In the genomic region with DNA sequence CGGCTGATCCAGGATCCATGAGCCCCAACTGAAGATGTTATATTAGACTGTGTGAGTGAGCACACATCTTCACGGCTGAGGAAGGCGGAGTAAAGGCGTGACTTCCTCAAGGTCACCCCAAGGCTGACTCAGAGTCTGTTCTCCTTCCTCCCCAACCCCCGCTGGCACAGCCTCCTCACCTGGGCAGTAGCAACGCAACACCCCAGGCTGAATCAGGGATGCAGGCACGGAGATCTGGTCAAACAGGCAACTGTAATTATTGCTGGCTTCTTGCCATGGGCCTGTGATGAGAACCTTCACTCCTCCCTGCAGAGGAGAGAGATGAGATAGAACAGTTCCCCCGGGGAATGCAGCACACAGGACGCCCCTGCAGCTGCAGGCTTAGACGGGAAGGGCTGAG, we compare ENCODE assay signal across 11 mouse cellular contexts. TPM values are rescaled to one million over a fixed set of nuclear protein-coding genes. Genes with fewer than 3 reads are reported as not detected.
DNase-seq lines count a peak whose midpoint lies in the region; ATAC-seq and TF ChIP-seq lines count a peak whose summit lies in the region.
"Had no signal": no experiment of that assay in that cellular context is flagged by ENCODE, and none has a peak within 500 bp of the region (broad histone marks: within the 10 kb centered on the region; RNA-seq: fewer than 3 reads in every experiment).

No protein-coding gene starts in this region.

- H3K9me3 ChIP-seq in midbrain, embryonic 10.5 days (replicated peaks), result 0 out of 2 replicates have a peak, but pooled peaks cover under 1% of the 10 kb centered on the region
- H3K9me3 ChIP-seq in midbrain, embryonic 11.5 days (ENCODE audit: control insufficient read depth, low read length), result no peaks in the 10 kb centered on the region
- H3K9me3 ChIP-seq in heart, postnatal 0 days (replicated peaks; ENCODE audit: control insufficient read depth, low read length), result no peaks in the 10 kb centered on the region
- no peaks in the 10 kb centered on the region for H3K9me3 ChIP-seq in neural tube, embryonic 14.5 days (ENCODE audit: control insufficient read depth, low read length)

- DNase-seq in cerebellum, adult 11-12 months, result peak; percentile 79
- no peak for DNase-seq in cerebellum, postnatal 4 days (ENCODE audit: low spot score in 2 of 2)
- DNase-seq in midbrain, embryonic 10.5 days (ENCODE audit: low spot score), result no peak
- no peak for DNase-seq in midbrain, embryonic 11.5 days (ENCODE audit: low spot score, missing footprints)
- DNase-seq in heart, postnatal 0 days (ENCODE audit: low spot score), result peak; percentile 50
- DNase-seq in urinary bladder, postnatal 25 days (ENCODE audit: low spot score), result no peak
- no peak for DNase-seq in gastrocnemius, adult 18-20 months (ENCODE audit: low spot score)

- no peak for TF ChIP-seq CTCF in heart, postnatal 0 days (IDR thresholded peaks at IDR 0.05; ENCODE audit: low read depth)

- H3K27me3 ChIP-seq in midbrain, embryonic 10.5 days (ENCODE audit: low read depth, poor library complexity, severe bottlenecking), result peaks cover 65% of the 10 kb centered on the region
- no peaks in the 10 kb centered on the region for H3K27me3 ChIP-seq in midbrain, embryonic 11.5 days (ENCODE audit: control insufficient read depth, insufficient read depth, low read length)
- H3K27me3 ChIP-seq in heart, postnatal 0 days (ENCODE audit: control insufficient read depth, insufficient read depth, low read length), result peaks cover 6% of the 10 kb centered on the region
- no peaks in the 10 kb centered on the region for H3K27me3 ChIP-seq in neural tube, embryonic 14.5 days (ENCODE audit: control insufficient read depth, insufficient read depth, low read length)

- H3K4me3 ChIP-seq in midbrain, embryonic 10.5 days, result no peak overlapping the region
- H3K4me3 ChIP-seq in midbrain, embryonic 11.5 days (ENCODE audit: low read depth, low read length), result no peak overlapping the region
- H3K4me3 ChIP-seq in heart, postnatal 0 days (ENCODE audit: low read depth, low read length), result no peak overlapping the region
- H3K4me3 ChIP-seq in neural tube, embryonic 14.5 days (ENCODE audit: low read depth, low read length), result no peak overlapping the region

- 40% methylated on average over 10 of the region's 10 CpGs for WGBS in midbrain, embryonic 10.5 days
- 40% methylated on average over 10 of the region's 10 CpGs for WGBS in midbrain, embryonic 11.5 days
- 8% methylated on average over 10 of the region's 10 CpGs for WGBS in heart, postnatal 0 days
- WGBS in neural tube, embryonic 14.5 days, result 17% methylated on average over 9 of the region's 10 CpGs

- no peak overlapping the region for H3K4me2 ChIP-seq in midbrain, embryonic 11.5 days
- 0 out of 2 replicates have a peak overlapping the region, but pooled peaks have one; percentile 5 for H3K4me2 ChIP-seq in heart, postnatal 0 days (ENCODE audit: low read depth, low read length)
- peak overlapping the region; percentile 50; the same call in 1 of the 2 replicates for H3K4me2 ChIP-seq in neural tube, embryonic 14.5 days (ENCODE audit: low read depth, low read length)

- no peak overlapping the region for H3K9ac ChIP-seq in midbrain, embryonic 11.5 days (ENCODE audit: low read length)
- no peak overlapping the region for H3K9ac ChIP-seq in heart, postnatal 0 days (replicated peaks; ENCODE audit: low read depth, low read length)
- H3K9ac ChIP-seq in neural tube, embryonic 14.5 days (replicated peaks; ENCODE audit: low read depth, low read length), result peak overlapping the region; percentile 34

- H3K4me1 ChIP-seq in midbrain, embryonic 10.5 days, result peaks cover 48% of the 10 kb centered on the region
- peaks cover 31% of the 10 kb centered on the region for H3K4me1 ChIP-seq in midbrain, embryonic 11.5 days (ENCODE audit: control insufficient read depth, insufficient read depth, low read length)
- H3K4me1 ChIP-seq in heart, postnatal 0 days (ENCODE audit: control insufficient read depth, insufficient read depth), result peaks cover 18% of the 10 kb centered on the region
- H3K4me1 ChIP-seq in neural tube, embryonic 14.5 days (ENCODE audit: control insufficient read depth, insufficient read depth, low read length), result peaks cover 36% of the 10 kb centered on the region

- H3K36me3 ChIP-seq in midbrain, embryonic 10.5 days, result no peaks in the 10 kb centered on the region
- no peaks in the 10 kb centered on the region for H3K36me3 ChIP-seq in midbrain, embryonic 11.5 days (ENCODE audit: control insufficient read depth, insufficient read depth, low read length)
- no peaks in the 10 kb centered on the region for H3K36me3 ChIP-seq in heart, postnatal 0 days (replicated peaks; ENCODE audit: control insufficient read depth, insufficient read depth, low read length)
- H3K36me3 ChIP-seq in neural tube, embryonic 14.5 days (ENCODE audit: control insufficient read depth, insufficient read depth, low read length), result no peaks in the 10 kb centered on the region

- no peak for ATAC-seq in midbrain, embryonic 11.5 days (ENCODE audit: low FRiP score)
- ATAC-seq in heart, postnatal 0 days (ENCODE audit: insufficient read depth, low read depth), result no peak
- no peak for ATAC-seq in neural tube, embryonic 14.5 days (ENCODE audit: low read depth)

- H3K27ac ChIP-seq in midbrain, embryonic 10.5 days (replicated peaks), result peak overlapping the region; percentile 89
- no peak overlapping the region for H3K27ac ChIP-seq in midbrain, embryonic 11.5 days (ENCODE audit: low read depth, low read length)
- no peak overlapping the region for H3K27ac ChIP-seq in heart, postnatal 0 days (ENCODE audit: low read depth)
- H3K27ac ChIP-seq in neural tube, embryonic 14.5 days (ENCODE audit: low read depth, low read length), result peak overlapping the region; percentile 98
- H3K27ac ChIP-seq: macrophage had no signal

- TF ChIP-seq EP300 in heart, postnatal 0 days (IDR thresholded peaks at IDR 0.05; ENCODE audit: low read depth), result no peak

RNA-seq across cellular contexts. Expression of a gene that starts 48.8 kb away (rescaled TPM):
- polyA plus RNA-seq in midbrain, embryonic 10.5 days (2016; fragmentation: Nextera tagmentation; extraction: Ambion mirVana), result not detected in 2 replicates
- not detected in 2 replicates for polyA plus RNA-seq in midbrain, embryonic 11.5 days (2014; fragmentation: Nextera tagmentation; extraction: Ambion mirVana)
- not detected in 2 replicates for total RNA-seq in heart, postnatal 0 days (2014; rRNA removed; ENCODE audit: low replicate concordance)
- 0.26 TPM in 1 of 2 replicates, not detected in the other for polyA plus RNA-seq in heart, postnatal 0 days (2015; fragmentation: Nextera tagmentation; extraction: Ambion mirVana)
- 0.63 and 1.4 TPM in 2 replicates for polyA plus RNA-seq in neural tube, embryonic 14.5 days (2014; fragmentation: Nextera tagmentation; extraction: Ambion mirVana)
- total RNA-seq in gastrocnemius, adult 18-20 months (2021), result not detected
- polyA plus RNA-seq: large intestine, adult 2 months; macrophage; testis, adult 2 months had no signal

Comparison
In these comparisons a context has a peak if more than half of its experiments do, and no peak if none do; other contexts are left out.
1. DNase-seq: peak in cerebellum, adult 11-12 months (single experiment) and heart, postnatal 0 days (single experiment); none in cerebellum, postnatal 4 days (0 of 2), midbrain, embryonic 10.5 days (single experiment), midbrain, embryonic 11.5 days (single experiment), urinary bladder, postnatal 25 days (single experiment) and gastrocnemius, adult 18-20 months (single experiment).
2. H3K27ac ChIP-seq: peak in midbrain, embryonic 10.5 days (single experiment) and neural tube, embryonic 14.5 days (single experiment); none in midbrain, embryonic 11.5 days (single experiment) and heart, postnatal 0 days (single experiment).